Mouse (Mus musculus) frontal cortex, postnatal 10 days (tissue): ENCODE results near the gene Zranb1.
A peak's percentile ranks its signal among the peaks of the same experiment; 100 is the strongest.

Experiments
- DNase-seq, 2 experiments: peaks; one replicate each; pipeline ENCODE4 v3.0.0; 2022; ENCODE audit warnings: low spot score in 2 of 2, mixed read lengths in 1 of 2

Gene Zranb1

GRCm38 (mm10) chr7:132930055-132930454, 887 bp upstream of the Zranb1 start:
- no peak for DNase-seq

- DNase-seq, result peak; percentile 8 to 43
Measured at GRCm38 (mm10) chr7:132931560-132932351, 814 bp downstream of the Zranb1 start.

GRCm38 (mm10) chr7:132933331-132933730, 2.4 kb downstream of the Zranb1 start:
- DNase-seq, result no peak

GRCm38 (mm10) chr7:132934743-132935142, 3.8 kb downstream of the Zranb1 start:
- DNase-seq, result no peak

DNA sequence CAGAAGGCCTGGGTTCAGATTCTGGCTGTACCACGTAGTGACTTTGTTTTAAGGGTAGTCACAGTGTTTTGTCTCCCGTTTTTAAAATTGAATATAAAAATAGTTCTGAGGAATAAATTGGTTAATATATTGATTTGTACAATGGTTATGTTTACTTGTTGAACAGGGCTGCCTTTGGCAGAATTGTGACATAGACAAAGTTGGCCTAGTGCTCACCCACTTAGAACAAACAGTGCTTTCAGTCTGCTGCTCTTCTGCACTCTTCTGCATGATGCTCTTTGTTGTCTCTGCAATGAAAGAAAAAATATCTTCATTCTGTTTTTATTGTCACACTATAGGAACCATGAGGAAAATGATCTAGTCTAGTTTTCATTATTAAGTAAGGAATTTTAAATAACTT, 8.2 kb downstream of the Zranb1 start:
- no peak for DNase-seq

GRCm38 (mm10) chr7:132940569-132940968, 9.6 kb downstream of the Zranb1 start:
- DNase-seq, result no peak

DNA sequence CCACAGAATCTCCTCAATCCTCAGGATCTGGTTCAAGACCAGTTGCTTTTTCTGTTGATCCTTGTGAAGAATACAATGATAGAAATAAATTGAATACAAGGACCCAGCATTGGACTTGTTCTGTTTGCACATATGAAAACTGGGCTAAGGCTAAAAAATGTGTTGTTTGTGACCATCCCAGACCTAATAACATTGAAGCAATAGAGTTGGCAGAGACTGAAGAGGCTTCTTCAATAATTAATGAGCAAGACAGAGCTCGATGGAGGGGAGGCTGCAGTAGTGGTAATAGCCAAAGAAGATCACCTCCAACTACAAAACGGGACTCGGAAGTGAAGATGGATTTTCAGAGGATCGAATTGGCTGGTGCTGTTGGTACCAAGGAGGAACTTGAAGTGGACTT, 19.0 kb downstream of the Zranb1 start:
- no peak for DNase-seq

DNA sequence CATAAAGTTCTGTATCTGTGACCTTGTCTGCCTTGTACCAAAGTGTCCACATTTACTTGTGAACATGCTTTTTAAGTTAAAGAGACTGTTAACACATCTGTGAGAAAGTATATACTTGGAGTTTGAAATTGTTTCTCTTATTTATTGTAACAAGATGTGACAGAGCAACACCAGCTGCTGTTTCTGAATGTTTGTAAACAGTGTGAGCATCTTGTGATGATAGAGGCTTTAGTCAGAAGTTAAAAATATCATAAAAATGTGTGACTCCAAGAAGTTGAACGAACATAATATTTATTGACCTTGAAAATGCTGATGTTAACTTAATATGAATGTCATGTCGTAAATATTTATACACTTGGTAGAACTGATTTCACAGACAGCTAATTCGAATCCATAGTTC, 19.7 kb downstream of the Zranb1 start:
- DNase-seq, result no peak

DNA sequence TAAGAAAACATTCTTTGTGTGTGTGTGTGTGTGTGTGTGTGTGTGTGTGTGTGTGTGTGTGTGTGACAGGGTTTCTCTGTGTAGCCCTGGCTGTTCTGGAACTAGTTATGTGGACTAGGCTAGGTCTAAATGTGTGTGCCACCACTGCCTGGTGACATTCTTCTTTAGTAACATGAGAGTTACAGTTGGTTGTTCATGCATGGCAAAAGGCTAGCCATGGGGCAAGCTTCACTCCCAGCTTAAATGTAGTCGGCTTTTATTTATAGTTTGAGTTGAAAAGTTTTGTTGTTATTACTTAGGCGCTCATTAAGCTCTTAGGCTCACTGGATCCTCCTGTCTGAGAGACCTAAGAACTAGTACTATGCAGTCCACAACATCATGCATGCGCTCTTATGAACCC, 33.5 kb downstream of the Zranb1 start:
- DNase-seq, result no peak

DNA sequence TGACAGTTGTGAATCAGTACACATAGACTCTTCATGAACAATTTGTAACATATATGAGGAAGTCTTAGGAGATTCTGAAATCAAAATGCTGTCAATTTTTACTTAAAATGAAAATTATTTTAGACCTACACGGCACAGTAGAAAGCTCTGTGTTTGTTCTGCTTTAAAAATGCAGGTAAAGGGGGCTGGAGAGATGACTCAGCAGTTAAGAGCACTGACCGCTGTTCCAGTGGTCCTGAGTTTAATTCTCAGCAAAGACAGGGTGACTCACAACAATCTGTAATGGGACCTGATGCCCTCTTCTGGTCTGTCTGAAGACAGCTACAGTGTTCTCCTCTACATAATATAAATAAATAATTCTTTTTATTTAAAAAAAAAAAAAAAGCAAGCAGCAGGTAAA, 34.8 kb downstream of the Zranb1 start:
- DNase-seq, result no peak

DNA sequence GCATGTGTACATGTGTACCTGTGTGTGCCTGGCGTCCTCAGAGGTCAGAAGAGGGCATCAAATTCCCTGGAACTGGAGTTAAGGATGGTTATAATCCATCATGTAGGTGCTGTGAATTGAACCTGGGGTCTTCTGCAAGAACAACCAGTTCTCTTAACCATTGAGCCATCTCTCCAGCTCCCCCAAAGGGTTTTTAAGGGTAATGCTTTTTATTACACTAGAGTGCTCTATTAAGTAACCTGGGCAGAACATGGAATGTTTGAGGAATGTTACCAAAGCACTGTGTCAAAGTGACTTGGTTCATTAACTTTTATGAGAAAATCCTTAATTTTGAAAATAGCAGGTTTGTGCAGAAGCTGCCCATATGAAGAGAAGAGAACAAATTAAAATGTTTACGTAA, 41.1 kb downstream of the Zranb1 start:
- no peak for DNase-seq

DNA sequence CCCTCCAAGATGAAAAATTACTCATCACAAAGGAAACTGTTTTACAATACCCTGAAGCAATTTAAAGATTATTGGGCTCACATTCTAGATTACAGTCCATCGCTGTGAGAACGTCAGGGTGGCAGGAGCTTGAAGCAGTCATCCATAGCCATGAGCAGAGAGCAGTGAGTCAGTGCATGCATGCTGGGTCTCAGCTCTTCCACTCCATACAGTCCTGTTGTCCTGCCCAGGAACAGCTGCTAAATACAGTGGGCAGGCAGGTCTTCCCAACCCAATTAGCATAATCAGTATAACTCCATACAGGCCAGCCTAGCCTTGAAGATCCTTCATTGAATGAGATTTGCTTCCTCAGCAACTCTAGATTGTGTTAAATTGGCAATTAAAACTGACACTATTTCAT, 45.1 kb downstream of the Zranb1 start:
- no peak for DNase-seq

DNA sequence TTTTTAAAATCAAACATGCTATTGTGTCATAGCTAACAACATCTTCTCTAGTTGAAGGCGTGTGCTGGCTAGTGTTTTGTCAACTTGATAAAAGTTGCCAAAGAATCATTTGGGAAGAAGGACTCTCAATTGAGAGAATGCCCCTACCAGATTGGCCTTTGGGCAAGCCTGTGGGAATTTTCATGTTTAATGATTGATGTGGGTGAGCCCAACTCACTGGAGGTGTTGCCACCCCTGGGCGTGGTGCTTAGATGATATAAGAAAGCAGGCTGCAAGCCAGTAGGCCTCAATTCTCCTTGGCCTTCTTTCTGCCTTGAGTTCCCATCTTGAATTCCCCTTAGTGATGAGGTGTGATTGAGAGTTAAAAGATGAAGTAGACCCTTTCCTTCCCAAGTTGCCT, 47.0 kb downstream of the Zranb1 start:
- no peak for DNase-seq

- DNase-seq, result no peak
Measured at GRCm38 (mm10) chr7:132982639-132983038, 51.7 kb downstream of the Zranb1 start.

GRCm38 (mm10) chr7:132989839-132990238, 58.9 kb downstream of the Zranb1 start:
- DNase-seq, result no peak

DNA sequence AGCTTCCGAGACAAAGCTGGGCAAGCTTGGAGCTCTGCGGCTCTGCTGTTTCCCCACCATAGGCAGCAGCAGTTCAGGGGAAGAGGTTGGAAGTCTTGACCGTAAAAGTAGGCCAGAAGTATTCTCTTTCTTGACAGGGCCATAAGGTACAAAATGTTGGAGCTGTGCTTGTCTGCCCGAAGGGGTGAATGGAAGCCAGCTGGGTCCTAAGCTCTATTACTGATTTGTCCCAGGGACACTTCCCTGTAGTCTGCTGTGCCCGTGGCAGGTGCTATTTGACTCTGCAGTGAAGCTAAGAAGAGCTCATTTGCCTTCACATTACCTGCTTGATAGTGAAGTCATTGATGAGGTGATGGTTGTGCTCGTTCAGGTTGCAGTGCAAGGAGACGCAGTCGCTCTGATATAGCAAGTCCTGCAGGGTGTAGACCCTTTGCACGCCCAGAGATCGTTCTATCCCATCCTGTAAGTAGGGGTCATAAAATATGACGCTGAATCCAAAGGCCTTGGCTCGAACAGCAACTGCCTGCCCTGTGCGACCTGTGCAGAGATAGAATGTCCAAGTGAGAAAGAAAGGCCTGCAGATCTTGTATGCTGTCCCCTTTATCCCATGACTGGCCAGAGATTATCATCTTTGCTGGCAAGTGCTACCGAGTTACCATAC, 60.4 kb downstream of the Zranb1 start:
- DNase-seq, result no peak

- no peak for DNase-seq
Measured at GRCm38 (mm10) chr7:132992967-132993615, 62.1 kb downstream of the Zranb1 start.

GRCm38 (mm10) chr7:132994120-132994519, 63.2 kb downstream of the Zranb1 start:
- peak in 1 of 2 experiments; percentile 5 for DNase-seq

DNA sequence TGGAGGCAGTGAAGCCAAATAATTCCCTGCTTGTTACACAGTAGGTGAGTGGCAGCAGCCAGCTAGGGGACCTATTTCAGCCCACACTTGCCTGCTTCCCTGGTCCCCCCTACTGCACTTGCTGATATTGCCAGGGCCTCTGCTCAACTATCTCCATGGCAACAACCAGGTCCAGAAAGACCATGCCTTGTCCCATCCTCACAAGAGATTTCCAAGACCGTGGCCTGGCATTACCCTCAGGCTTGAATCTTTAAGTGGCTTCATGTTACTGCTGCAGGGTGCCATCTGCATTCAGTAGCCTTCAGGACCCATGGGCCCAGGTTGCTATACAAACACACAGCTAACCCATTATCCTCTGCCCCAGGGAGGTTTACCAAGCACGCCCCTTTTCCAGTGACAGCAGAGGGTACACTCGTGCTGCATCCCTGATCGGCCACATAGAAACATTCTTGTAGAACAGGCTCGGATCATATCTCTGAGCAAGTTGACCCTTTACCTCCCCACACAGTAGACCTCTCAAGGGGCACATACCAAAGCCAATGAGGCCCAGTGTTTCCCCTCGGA, 63.8 kb downstream of the Zranb1 start:
- DNase-seq, result no peak

- DNase-seq, result no peak
Measured at GRCm38 (mm10) chr7:132996391-132996790, 65.4 kb downstream of the Zranb1 start.

DNA sequence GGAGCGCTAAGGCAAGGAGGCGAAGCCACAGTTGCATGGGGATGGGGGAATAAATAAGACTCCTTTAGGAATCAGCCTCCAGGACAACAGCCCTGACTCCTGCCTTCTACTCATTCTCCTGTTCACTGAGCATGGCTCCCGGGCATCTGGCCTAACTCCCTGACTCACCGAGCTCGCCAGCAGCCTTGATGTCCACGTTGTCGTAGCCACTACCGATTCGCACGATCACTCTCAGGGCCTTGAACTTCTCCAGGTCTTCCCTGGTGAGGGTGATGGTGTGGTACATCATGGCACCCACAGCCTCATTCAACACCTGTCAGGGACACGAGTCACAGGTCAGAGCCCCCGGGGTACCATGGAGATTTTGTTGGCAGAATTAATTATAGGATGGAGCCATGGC, 67.7 kb downstream of the Zranb1 start:
- DNase-seq, result no peak

GRCm38 (mm10) chr7:132999061-132999460, 68.1 kb downstream of the Zranb1 start:
- DNase-seq, result no peak

DNA sequence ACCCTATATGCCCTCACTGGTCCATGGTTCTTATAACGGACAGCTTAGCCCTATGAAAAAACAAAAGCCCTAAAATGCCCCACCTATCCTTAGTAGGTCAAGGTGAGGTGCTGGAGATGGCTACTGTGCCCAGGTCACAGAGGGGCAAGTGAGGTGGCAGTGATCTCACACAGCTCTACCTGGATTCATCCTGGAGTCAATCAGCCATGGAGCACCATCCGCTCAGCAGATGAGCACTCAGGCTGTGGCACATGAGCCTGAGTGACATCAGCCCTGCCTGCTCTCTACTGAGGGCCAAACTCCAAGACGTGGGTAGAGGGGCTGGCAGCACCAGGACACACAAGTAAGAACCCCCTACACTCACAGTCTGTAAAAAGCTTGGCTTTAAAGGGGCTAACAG, 70.4 kb downstream of the Zranb1 start:
- DNase-seq, result no peak
